Mouse (Mus musculus): ENCODE results near the gene 1110065P20Rik. TPM values are rescaled to one million over a fixed set of nuclear protein-coding genes. Genes with fewer than 3 reads are reported as not detected.

The 1110065P20Rik gene
- polyA plus RNA-seq, 1 experiment from 2014 or later, result 35.3 TPM

GRCm38 (mm10) chr4:124801552-124802308 lies 49.3 kb downstream of the 1110065P20Rik start, which contains the start of gene Mtf1:
TSS of gene Mtf1 (plus strand) at chr4:124802104.
- peak; percentile 89 for ATAC-seq
- no peaks in the 10 kb centered on the region for H3K36me3 ChIP-seq (ENCODE audit: control insufficient read depth, insufficient read depth, low read length)
- 3% methylated on average over 21 of the region's 21 CpGs for WGBS
- peak within 1 kb of the TSS; percentile 98 for H3K27ac ChIP-seq (ENCODE audit: low read length)
- peak within 1 kb of the TSS; percentile 83 for H3K4me3 ChIP-seq (ENCODE audit: low read length)
- peak within 1 kb of the TSS; percentile 91 for H3K9ac ChIP-seq (ENCODE audit: low read depth, low read length)
- H3K4me2 ChIP-seq (ENCODE audit: low read depth, low read length), result peak within 1 kb of the TSS; percentile 84
- peaks cover 10% of the 10 kb centered on the region for H3K4me1 ChIP-seq (ENCODE audit: control insufficient read depth, insufficient read depth, low read length)
- H3K27me3 ChIP-seq (replicated peaks; ENCODE audit: control insufficient read depth, insufficient read depth, low read length), result no peaks in the 10 kb centered on the region
- H3K9me3 ChIP-seq (ENCODE audit: control insufficient read depth, low read length), result no peaks in the 10 kb centered on the region

Other genes with a start within 250 kb of the 1110065P20Rik start
- not detected in 2 replicates for gene 3100002H09Rik, start 240.4 kb downstream of the 1110065P20Rik start, polyA plus RNA-seq (2015; fragmentation: Nextera tagmentation; extraction: Ambion mirVana)
- gene Pou3f1, start 194.4 kb downstream of the 1110065P20Rik start, polyA plus RNA-seq (2015; fragmentation: Nextera tagmentation; extraction: Ambion mirVana), result 0.04 TPM in 1 of 2 replicates, not detected in the other
- 51.8 and 58.6 TPM in 2 replicates for gene Utp11, start 157.6 kb downstream of the 1110065P20Rik start, polyA plus RNA-seq (2015; fragmentation: Nextera tagmentation; extraction: Ambion mirVana)
- 5.1 and 5.2 TPM in 2 replicates for gene Fhl3, start 150.5 kb downstream of the 1110065P20Rik start, polyA plus RNA-seq (2015; fragmentation: Nextera tagmentation; extraction: Ambion mirVana)
- 105 and 125 TPM in 2 replicates for gene Sf3a3, start 136.4 kb downstream of the 1110065P20Rik start, polyA plus RNA-seq (2015; fragmentation: Nextera tagmentation; extraction: Ambion mirVana)
- gene Inpp5b, start 109.3 kb downstream of the 1110065P20Rik start, polyA plus RNA-seq (2015; fragmentation: Nextera tagmentation; extraction: Ambion mirVana), result 27.0 and 27.5 TPM in 2 replicates
- gene Mtf1, start 49.1 kb downstream of the 1110065P20Rik start, polyA plus RNA-seq (2015; fragmentation: Nextera tagmentation; extraction: Ambion mirVana), result 8.5 and 11.1 TPM in 2 replicates
- 27.3 and 29.5 TPM in 2 replicates for gene Yrdc, start 517 bp downstream of the 1110065P20Rik start, polyA plus RNA-seq (2015; fragmentation: Nextera tagmentation; extraction: Ambion mirVana)
- 0.36 and 0.44 TPM in 2 replicates for gene Maneal, start 11.0 kb upstream of the 1110065P20Rik start, polyA plus RNA-seq (2015; fragmentation: Nextera tagmentation; extraction: Ambion mirVana)
- gene Epha10, start 29.7 kb upstream of the 1110065P20Rik start, polyA plus RNA-seq (2015; fragmentation: Nextera tagmentation; extraction: Ambion mirVana), result 0.07 and 0.15 TPM in 2 replicates
- gene 9930104L06Rik, start 85.9 kb upstream of the 1110065P20Rik start, polyA plus RNA-seq (2015; fragmentation: Nextera tagmentation; extraction: Ambion mirVana), result 9.1 and 9.3 TPM in 2 replicates
- gene Cdca8, start 88.1 kb upstream of the 1110065P20Rik start, polyA plus RNA-seq (2015; fragmentation: Nextera tagmentation; extraction: Ambion mirVana), result 105 and 126 TPM in 2 replicates
- 6.0 and 8.0 TPM in 2 replicates for gene Rspo1, start 135.2 kb upstream of the 1110065P20Rik start, polyA plus RNA-seq (2015; fragmentation: Nextera tagmentation; extraction: Ambion mirVana)
- 61.8 and 64.6 TPM in 2 replicates for gene Gnl2, start 165.4 kb upstream of the 1110065P20Rik start, polyA plus RNA-seq (2015; fragmentation: Nextera tagmentation; extraction: Ambion mirVana)
- not detected in 2 replicates for gene Dnali1, start 214.5 kb upstream of the 1110065P20Rik start, polyA plus RNA-seq (2015; fragmentation: Nextera tagmentation; extraction: Ambion mirVana)
- gene Snip1, start 215.5 kb upstream of the 1110065P20Rik start, polyA plus RNA-seq (2015; fragmentation: Nextera tagmentation; extraction: Ambion mirVana), result 21.3 and 22.7 TPM in 2 replicates
- gene Meaf6, start 233.9 kb upstream of the 1110065P20Rik start, polyA plus RNA-seq (2015; fragmentation: Nextera tagmentation; extraction: Ambion mirVana), result 39.3 and 40.3 TPM in 2 replicates

All from intestine, embryonic 16.5 days (tissue).